In the genomic region with DNA sequence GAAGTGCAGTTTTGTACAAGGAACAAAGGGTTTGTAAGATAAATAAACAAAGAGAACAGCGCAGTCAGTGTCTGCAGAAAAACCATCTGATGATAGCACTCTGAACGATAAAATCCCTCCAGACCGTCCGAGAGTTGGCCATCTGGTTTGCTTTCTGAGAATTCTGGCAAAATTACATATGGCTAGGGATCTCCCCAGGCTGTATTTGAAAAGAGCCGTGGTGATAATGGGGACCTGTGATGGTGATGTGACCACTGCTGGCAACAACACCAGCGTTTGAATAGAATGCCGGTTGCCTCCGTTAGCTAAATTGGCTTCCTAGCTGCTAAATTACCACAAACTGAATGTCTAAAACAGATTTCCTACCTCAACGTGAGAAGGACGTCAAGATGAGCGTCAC, we compare ENCODE assay signal across 18 mouse cellular contexts.
DNase-seq lines count a peak whose midpoint lies in the region; ATAC-seq lines count a peak whose summit lies in the region.
"Had no signal": no experiment of that assay in that cellular context is flagged by ENCODE, and none has a peak within 500 bp of the region (broad histone marks: within the 10 kb centered on the region; RNA-seq: fewer than 3 reads in every experiment).

No protein-coding gene starts in this region.

- no peak overlapping the region for H3K27ac ChIP-seq in forebrain, embryonic 11.5 days (ENCODE audit: low read depth, low read length)
- H3K27ac ChIP-seq in forebrain, embryonic 12.5 days, result no peak overlapping the region
- peak overlapping the region; percentile 25; the same call in 1 of the 2 replicates for H3K27ac ChIP-seq in lung, embryonic 16.5 days (ENCODE audit: low read length)
- peak overlapping the region; percentile 9; the same call in 1 of the 2 replicates for H3K27ac ChIP-seq in forebrain, embryonic 14.5 days (ENCODE audit: low read depth, low read length)
- H3K27ac ChIP-seq in kidney, embryonic 14.5 days (ENCODE audit: low read depth, low read length), result no peak overlapping the region
- H3K27ac ChIP-seq: hindbrain, embryonic 12.5 days; midbrain, embryonic 12.5 days; neural tube, embryonic 13.5 days had no signal

- WGBS in forebrain, embryonic 11.5 days, result 67% methylated on average over 11 of the region's 11 CpGs
- WGBS in forebrain, embryonic 12.5 days, result 62% methylated on average over 11 of the region's 11 CpGs
- 21% methylated on average over 11 of the region's 11 CpGs for WGBS in lung, embryonic 16.5 days
- WGBS in forebrain, embryonic 14.5 days, result 51% methylated on average over 11 of the region's 11 CpGs
- 66% methylated on average over 11 of the region's 11 CpGs for WGBS in kidney, embryonic 14.5 days

- H3K9me3 ChIP-seq in forebrain, embryonic 11.5 days (ENCODE audit: control insufficient read depth, low read length), result no peaks in the 10 kb centered on the region
- H3K9me3 ChIP-seq in forebrain, embryonic 12.5 days, result no peaks in the 10 kb centered on the region
- no peaks in the 10 kb centered on the region for H3K9me3 ChIP-seq in lung, embryonic 16.5 days (ENCODE audit: control insufficient read depth, low read length)
- no peaks in the 10 kb centered on the region for H3K9me3 ChIP-seq in forebrain, embryonic 14.5 days (replicated peaks; ENCODE audit: control insufficient read depth, low read length)
- H3K9me3 ChIP-seq in kidney, embryonic 14.5 days (ENCODE audit: control insufficient read depth, low read length), result no peaks in the 10 kb centered on the region
- H3K9me3 ChIP-seq: hindbrain, embryonic 12.5 days; midbrain, embryonic 12.5 days; neural tube, embryonic 13.5 days had no signal

- no peak overlapping the region for H3K4me3 ChIP-seq in forebrain, embryonic 11.5 days (ENCODE audit: low read depth, low read length)
- no peak overlapping the region for H3K4me3 ChIP-seq in forebrain, embryonic 12.5 days (replicated peaks)
- H3K4me3 ChIP-seq in lung, embryonic 16.5 days (ENCODE audit: low read length), result no peak overlapping the region
- no peak overlapping the region for H3K4me3 ChIP-seq in forebrain, embryonic 14.5 days (ENCODE audit: low read depth, low read length)
- no peak overlapping the region for H3K4me3 ChIP-seq in kidney, embryonic 14.5 days (ENCODE audit: low read length)
- H3K4me3 ChIP-seq: hindbrain, embryonic 12.5 days; midbrain, embryonic 12.5 days; neural tube, embryonic 13.5 days had no signal

- DNase-seq in forebrain, embryonic 11.5 days (ENCODE audit: low spot score), result peak; percentile 36
- DNase-seq in lung, postnatal 25 days (ENCODE audit: low spot score), result no peak
- DNase-seq in cerebellum, adult 18-20 months, result peak; percentile 55 to 62
- DNase-seq in forebrain, embryonic 14.5 days (ENCODE audit: low spot score), result peak; percentile 61
- no peak for DNase-seq in spleen, postnatal 10 days (ENCODE audit: low spot score in 2 of 2)
- DNase-seq: embryo, embryonic 11 days; heart, adult 18-20 months; kidney, adult 11 months; kidney, postnatal 14 days; lung, postnatal 4 days; right cerebral cortex, postnatal 4 days had no signal

- no peak overlapping the region for H3K4me2 ChIP-seq in forebrain, embryonic 11.5 days (ENCODE audit: low read depth, low read length, severe bottlenecking)
- no peak overlapping the region for H3K4me2 ChIP-seq in forebrain, embryonic 12.5 days
- H3K4me2 ChIP-seq in lung, embryonic 16.5 days (ENCODE audit: low read depth, low read length), result 0 out of 2 replicates have a peak overlapping the region, but pooled peaks have one; percentile 11
- H3K4me2 ChIP-seq in forebrain, embryonic 14.5 days (ENCODE audit: low read length), result no peak overlapping the region
- no peak overlapping the region for H3K4me2 ChIP-seq in kidney, embryonic 14.5 days (replicated peaks; ENCODE audit: low read depth, low read length)
- H3K4me2 ChIP-seq: hindbrain, embryonic 12.5 days; midbrain, embryonic 12.5 days; neural tube, embryonic 13.5 days had no signal

- no peak for ATAC-seq in forebrain, embryonic 11.5 days (replicated peaks; ENCODE audit: low FRiP score)
- no peak for ATAC-seq in forebrain, embryonic 12.5 days (ENCODE audit: low FRiP score)
- ATAC-seq in lung, embryonic 16.5 days (ENCODE audit: low read depth), result peak; percentile 47; the same call in 1 of the 2 replicates
- peak; percentile 75 for ATAC-seq in forebrain, embryonic 14.5 days
- ATAC-seq in kidney, embryonic 14.5 days (ENCODE audit: low FRiP score, low TSS enrichment), result no peak
- ATAC-seq: Patski had no signal

- H3K9ac ChIP-seq in forebrain, embryonic 11.5 days (ENCODE audit: low read length), result no peak overlapping the region
- H3K9ac ChIP-seq in forebrain, embryonic 12.5 days, result no peak overlapping the region
- H3K9ac ChIP-seq in lung, embryonic 16.5 days (ENCODE audit: low read length), result no peak overlapping the region
- H3K9ac ChIP-seq in forebrain, embryonic 14.5 days (ENCODE audit: low read length), result no peak overlapping the region
- H3K9ac ChIP-seq in kidney, embryonic 14.5 days (ENCODE audit: low read depth, low read length), result no peak overlapping the region
- H3K9ac ChIP-seq: hindbrain, embryonic 12.5 days; midbrain, embryonic 12.5 days; neural tube, embryonic 13.5 days had no signal

- no peaks in the 10 kb centered on the region for H3K4me1 ChIP-seq in forebrain, embryonic 11.5 days (replicated peaks; ENCODE audit: control insufficient read depth, insufficient read depth, low read length)
- no peaks in the 10 kb centered on the region for H3K4me1 ChIP-seq in forebrain, embryonic 12.5 days
- H3K4me1 ChIP-seq in lung, embryonic 16.5 days (replicated peaks; ENCODE audit: control insufficient read depth, insufficient read depth, low read length), result peaks cover 21% of the 10 kb centered on the region
- 0 out of 2 replicates have a peak, but pooled peaks cover 3% of the 10 kb centered on the region for H3K4me1 ChIP-seq in forebrain, embryonic 14.5 days (ENCODE audit: control insufficient read depth, insufficient read depth, low read length)
- no peaks in the 10 kb centered on the region for H3K4me1 ChIP-seq in kidney, embryonic 14.5 days (ENCODE audit: control insufficient read depth, insufficient read depth, low read length)
- H3K4me1 ChIP-seq: hindbrain, embryonic 12.5 days; midbrain, embryonic 12.5 days had no signal

- no peaks in the 10 kb centered on the region for H3K27me3 ChIP-seq in forebrain, embryonic 11.5 days (ENCODE audit: control insufficient read depth, insufficient read depth, low read length)
- H3K27me3 ChIP-seq in forebrain, embryonic 12.5 days, result no peaks in the 10 kb centered on the region
- H3K27me3 ChIP-seq in lung, embryonic 16.5 days (ENCODE audit: control insufficient read depth, insufficient read depth, low read depth, low read length), result no peaks in the 10 kb centered on the region
- H3K27me3 ChIP-seq in forebrain, embryonic 14.5 days (replicated peaks; ENCODE audit: control insufficient read depth, insufficient read depth, low read length), result no peaks in the 10 kb centered on the region
- H3K27me3 ChIP-seq in kidney, embryonic 14.5 days (ENCODE audit: control insufficient read depth, insufficient read depth, low read length), result no peaks in the 10 kb centered on the region
- H3K27me3 ChIP-seq: hindbrain, embryonic 12.5 days; midbrain, embryonic 12.5 days; neural tube, embryonic 13.5 days; Patski had no signal

- H3K36me3 ChIP-seq in forebrain, embryonic 11.5 days (ENCODE audit: control insufficient read depth, insufficient read depth, low read length), result no peaks in the 10 kb centered on the region
- H3K36me3 ChIP-seq in forebrain, embryonic 12.5 days (replicated peaks), result no peaks in the 10 kb centered on the region
- no peaks in the 10 kb centered on the region for H3K36me3 ChIP-seq in lung, embryonic 16.5 days (ENCODE audit: control insufficient read depth, insufficient read depth, low read length)
- H3K36me3 ChIP-seq in forebrain, embryonic 14.5 days (ENCODE audit: control insufficient read depth, insufficient read depth, low read length), result no peaks in the 10 kb centered on the region
- H3K36me3 ChIP-seq in kidney, embryonic 14.5 days (ENCODE audit: control insufficient read depth, insufficient read depth, low read length), result no peaks in the 10 kb centered on the region
- H3K36me3 ChIP-seq: hindbrain, embryonic 12.5 days; midbrain, embryonic 12.5 days; neural tube, embryonic 13.5 days had no signal

Comparison
In these comparisons a context has a peak if more than half of its experiments do, and no peak if none do; other contexts are left out.
1. ATAC-seq: peak in lung, embryonic 16.5 days (single experiment) and forebrain, embryonic 14.5 days (single experiment); none in forebrain, embryonic 11.5 days (single experiment), forebrain, embryonic 12.5 days (single experiment) and kidney, embryonic 14.5 days (single experiment).
2. H3K27ac ChIP-seq: peak in lung, embryonic 16.5 days (single experiment) and forebrain, embryonic 14.5 days (single experiment); none in forebrain, embryonic 11.5 days (single experiment), forebrain, embryonic 12.5 days (single experiment) and kidney, embryonic 14.5 days (single experiment).
3. DNase-seq: peak in forebrain, embryonic 11.5 days (single experiment), cerebellum, adult 18-20 months (2 of 2) and forebrain, embryonic 14.5 days (single experiment); none in lung, postnatal 25 days (single experiment) and spleen, postnatal 10 days (0 of 2).